Mouse (Mus musculus) adrenal gland, adult (tissue): Measurements from ENCODE around the gene Actn2.
A peak's percentile ranks its signal among the peaks of the same experiment; 100 is the strongest.

Experiments used
- DNase-seq, 2 experiments: peaks; one replicate each; pipeline ENCODE4 v3.0.0; 2022 to 2023; ENCODE audit warnings: low spot score in 1 of 2; ENCODE audit not compliant: inconsistent age in 2 of 2

Gene Actn2

DNA sequence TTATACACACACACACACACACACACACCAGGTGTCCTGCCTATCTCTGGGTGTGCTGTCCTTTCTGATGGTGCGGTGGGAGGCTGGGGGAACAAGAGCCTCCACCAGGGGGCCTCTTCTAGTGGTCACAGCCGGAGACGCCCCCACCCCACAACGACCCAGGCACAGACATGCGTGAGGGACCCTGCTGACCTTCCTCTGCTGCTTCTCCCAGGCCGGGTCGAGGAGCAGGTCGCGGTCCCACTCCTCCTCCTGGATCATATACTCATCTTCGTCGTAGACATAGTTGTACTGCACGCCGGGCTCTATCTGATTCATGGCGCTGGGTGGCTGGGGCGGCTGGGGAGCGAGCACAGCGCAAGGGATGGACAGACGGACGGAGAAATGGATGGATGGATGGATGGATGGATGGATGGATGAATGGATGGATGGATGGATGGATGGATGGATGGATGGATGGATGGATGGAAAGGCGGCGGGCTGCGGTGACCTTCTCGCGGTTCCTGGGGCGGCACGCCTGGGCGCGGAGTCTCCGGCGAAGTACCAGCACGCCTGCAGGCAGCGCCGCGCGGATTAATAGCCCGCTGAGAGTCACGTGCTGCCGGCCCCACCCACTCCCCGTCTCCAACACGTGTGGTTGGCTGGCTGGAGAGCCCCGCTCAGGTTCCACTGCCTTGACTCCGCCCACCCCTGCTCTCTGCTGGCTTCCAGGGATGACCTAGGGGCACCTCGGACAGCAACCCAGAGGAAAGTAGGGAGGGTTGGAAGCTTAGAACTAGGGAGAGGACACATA lies at the start of gene Actn2:
Gene Actn2, minus strand, starts transcription at position 578 of the 793 bp plus-strand sequence.
- peak; percentile 78 to 86 for DNase-seq

DNA sequence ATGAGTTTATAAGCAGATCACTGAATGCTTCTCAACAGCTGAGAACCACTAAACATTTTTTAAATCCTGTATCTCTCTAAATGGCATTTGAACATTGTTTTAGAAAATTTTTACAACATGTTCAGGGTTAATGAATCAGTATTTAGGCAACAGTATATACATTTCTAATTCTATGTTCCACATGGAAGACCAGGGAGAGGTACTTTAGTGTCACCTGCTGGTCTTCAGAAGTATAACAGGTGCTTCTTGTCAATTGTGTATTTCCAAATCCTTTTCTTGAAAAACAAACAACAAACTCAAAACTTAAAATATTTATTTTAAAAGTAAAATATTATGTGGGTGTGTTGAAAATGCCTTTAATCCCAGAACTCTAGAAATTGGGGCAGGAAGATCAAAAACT lies 45.7 kb upstream of the Actn2 start:
- DNase-seq, result peak in 1 of 2 experiments; percentile 64

DNA sequence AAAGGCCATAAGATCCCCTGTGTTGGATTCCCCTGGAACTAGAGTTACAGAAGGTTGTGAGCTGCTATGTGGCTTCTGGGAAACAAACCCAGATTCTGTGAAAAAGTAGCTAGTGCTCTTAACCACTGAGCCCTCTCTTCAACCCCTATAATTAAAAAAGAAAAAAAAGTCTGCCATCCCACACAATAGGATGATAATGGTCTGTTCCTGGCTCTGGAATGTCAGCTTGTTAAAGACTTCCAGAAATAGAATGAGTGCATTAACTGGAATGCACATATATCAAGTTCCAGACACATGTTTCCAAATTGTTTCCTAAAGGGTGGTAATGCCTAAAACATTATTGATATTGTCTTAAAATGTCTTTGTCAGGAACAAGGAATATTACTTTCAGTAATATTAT lies 44.2 kb upstream of the Actn2 start:
- DNase-seq, result no peak

DNA sequence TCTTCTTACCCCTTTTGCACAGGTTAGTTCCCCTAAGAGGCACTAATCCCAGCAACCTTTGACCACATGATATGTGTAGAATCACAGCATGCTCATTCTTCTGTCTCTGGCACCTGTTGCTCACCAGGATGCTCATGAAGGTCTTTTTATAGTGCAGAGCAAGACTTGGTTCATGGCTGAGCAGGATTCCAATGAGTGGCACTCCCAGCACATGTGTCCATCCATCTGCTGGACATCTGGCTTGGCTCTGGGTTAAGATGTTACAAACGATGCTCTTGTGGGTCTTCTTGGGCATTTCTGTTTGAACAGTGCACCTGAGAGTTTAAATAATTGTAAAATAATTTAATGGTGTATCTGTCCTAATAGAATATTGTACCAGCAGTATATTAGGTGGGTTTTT lies 36.2 kb upstream of the Actn2 start:
- no peak for DNase-seq

DNA sequence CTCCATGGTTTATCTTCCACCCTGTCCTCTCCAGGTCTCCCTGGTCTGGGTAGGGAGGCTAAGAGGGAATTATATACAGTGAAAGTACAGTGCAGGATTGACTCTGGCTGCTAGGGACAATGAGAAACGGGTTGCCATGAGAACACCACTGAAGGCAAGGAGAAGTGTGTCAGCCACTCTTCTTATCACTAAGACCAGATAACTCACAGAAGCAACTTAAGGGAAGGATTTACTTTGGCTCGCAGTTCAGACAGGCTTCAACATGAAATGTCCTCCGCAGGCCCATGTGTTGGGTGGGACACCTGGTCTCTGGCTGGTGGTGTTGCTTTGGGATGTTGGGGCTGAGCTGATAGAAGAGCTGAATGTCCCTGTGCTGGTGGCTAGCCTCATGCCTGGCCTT lies 32.2 kb upstream of the Actn2 start:
- DNase-seq, result no peak

DNA sequence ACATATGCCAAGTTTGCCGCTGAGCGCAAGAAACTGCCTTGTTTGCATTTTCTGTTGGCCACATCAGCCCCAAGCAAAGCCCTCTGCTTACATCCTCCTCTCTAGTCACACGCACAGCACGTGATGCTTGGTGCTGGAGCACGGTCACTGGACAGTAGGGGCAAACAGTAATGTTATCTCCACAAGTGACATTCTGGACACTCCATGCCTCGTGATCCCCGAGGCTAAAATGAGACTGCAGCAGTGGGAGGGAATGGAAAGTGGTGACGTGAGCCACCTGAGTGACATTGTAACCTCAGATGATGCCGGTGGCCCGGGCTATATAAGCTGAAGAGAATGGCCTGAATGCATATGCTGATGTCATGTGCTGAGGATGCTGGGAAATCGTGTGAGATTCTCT lies 29.4 kb upstream of the Actn2 start:
- DNase-seq, result peak in 1 of 2 experiments; percentile 20

DNA sequence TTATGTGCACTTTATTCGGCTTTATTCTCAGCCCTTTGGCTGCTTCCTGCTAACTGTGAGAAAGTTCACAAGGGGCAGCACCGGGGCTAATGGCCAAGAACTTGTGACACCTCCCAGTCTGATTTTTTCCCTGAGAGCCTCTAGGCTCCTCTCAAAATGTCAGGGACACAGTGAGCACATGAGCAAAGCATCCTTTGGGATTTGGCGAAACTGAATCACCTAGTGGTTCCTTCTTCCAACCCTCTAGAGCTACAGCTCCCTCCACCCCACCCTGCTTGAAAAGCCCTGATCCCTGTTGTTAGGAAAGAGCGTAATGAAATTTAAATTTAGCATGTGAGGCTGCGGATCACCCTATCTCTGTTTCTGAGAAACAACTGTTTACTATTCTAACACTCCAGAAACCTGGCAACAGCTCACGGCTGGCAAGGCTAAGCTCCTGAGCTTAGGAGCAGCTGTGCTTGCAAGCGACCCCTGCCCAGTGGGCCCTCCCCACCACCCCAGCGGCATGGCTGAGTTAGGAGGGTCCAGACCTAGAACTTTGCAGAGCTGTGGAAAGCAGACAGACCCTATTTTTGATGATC lies 28.6 kb upstream of the Actn2 start:
- peak; percentile 81 to 86 for DNase-seq

DNA sequence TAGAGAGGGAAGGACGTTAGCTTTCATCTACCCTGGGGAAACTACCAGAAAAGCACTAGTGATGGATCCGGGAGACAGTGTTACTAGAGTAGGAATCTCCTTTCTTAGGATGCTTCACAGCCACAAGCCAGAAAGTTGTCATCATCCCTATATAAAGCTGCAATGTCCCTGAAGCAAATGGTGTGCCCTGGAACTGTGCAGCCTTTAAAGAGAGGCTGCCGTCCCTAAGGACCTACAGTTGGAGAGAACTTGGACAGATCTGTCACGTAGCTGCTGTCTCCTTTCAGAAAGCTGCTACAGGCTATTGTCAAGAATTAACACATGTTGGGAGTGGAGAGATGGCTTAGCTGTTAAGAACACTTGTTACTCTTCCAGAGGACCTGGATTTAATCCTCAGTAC lies 20.9 kb upstream of the Actn2 start:
- DNase-seq, result no peak

DNA sequence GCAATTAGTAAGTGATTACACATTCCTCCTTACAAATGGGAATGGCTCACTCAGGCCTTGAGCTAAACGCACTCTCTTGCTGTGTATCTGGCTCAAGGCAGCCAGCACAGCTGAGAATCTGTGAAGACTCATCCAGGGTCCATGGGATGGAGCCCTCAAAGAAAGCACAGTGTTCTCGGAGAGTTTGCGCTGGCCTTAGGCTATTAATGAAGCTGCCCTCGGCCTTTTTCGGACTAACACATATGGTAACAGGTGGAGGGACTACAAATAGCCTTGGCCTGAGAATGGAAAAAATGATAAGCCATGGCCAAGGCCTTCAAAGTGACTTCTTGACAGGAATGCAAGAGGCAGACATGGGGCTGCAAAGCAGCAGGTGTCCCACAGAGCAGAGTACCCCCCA lies 17.0 kb upstream of the Actn2 start:
- DNase-seq, result peak; percentile 11 to 79

DNA sequence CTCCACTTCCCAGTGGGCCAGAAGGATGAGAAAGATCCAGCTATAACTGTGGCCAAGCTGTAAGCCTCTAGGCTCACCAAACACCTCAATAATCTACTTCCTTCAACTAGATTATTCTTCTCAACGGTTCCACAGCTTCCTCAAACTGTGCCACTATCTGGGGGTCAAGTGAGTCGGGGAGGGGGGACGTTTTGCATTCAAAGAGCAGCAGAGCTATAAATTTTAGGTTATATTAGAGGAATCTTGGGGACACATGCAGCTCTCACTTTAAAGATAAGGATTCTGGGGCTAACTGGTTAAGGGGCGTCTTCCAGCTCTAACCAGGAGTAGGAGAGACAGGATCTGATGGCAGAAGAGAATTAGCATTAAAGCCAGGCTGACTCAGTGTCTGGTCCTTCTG lies 15.6 kb upstream of the Actn2 start:
- no peak for DNase-seq

DNA sequence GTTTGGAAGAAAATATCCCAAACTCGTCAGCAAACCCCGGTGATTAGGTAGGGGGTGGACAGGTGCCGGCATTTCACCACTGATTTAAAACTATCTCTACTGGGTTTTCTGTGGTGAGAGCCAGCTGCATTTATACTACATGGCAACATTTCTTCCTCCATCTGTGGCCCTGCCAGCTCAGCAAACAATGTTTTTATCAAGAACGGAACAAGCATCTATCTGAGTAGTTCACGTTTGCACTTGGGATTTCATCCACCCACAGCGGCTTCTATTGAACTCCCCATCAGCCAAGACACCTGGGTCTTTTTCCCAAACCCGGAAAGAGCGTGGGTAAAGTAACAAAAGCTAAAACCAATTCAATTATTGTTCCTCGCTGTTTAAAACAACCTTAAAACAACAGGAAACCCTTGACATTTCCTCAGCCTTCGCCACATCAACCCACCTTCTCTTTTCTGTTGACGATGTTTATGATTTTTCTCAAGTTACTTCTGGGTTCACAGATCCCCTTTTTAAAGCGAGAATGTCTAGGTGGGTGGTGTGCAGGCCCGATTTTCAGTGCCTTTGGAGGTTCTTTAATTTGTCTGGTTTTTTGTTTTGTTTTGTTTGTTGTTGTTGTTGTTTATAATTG lies 8.8 kb upstream of the Actn2 start:
- no peak for DNase-seq

DNA sequence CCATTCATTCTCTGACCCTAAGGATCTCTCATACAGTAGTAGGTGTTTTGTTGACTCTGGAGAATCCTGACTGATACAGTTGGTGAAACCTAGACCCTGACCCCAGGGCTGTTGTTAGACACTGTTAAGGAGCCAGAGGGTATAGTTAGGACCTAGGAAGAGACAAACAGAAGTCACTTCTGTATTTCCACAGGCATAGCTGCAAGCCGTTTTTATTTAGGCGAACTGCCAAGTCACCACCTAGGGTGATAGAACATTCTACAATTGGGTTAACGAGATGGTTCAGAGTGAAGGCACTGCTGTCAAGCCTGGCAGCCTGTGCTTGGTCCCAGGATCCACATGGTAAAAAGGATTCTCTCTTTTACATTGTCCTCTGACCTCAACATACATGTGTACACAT lies 6.3 kb upstream of the Actn2 start:
- no peak for DNase-seq

DNA sequence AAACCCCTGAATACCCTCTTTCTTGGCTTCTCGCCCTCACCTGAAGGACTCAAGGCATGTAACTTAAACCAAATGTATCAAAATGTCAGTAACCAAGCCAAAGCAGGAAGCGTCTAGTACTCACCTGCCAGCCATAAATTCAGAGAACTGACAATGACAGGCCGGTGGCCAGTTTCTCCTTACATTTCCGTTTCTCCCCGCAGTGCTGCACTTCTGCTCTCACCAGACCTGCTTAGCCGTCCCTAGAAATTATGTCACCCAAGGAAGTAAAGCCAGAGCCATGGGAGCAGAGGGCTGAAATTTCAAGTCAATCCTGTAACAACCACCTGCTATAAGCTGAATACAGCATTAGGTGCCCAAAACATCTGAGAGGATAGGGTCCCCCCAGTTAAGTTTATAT lies 887 bp upstream of the Actn2 start:
- DNase-seq, result no peak

DNA sequence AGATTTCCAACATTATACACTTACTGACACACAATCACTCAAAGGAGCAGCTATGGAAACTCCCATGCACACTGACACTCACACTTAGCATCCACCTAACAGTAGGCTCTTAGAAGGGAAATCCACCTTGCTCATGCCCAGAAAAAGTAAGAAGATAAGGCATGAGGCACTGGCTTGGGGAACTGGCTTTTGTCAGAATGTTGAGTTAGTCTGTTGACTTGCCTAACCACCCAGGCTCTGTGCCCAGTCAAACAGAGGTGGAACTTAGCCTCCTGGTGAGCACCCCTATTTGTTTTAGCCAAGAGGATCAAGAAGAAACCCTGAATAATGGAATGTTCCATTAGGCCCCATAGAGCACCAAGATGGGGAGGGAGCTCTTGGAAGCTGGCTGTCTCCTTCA lies 1.1 kb downstream of the Actn2 start:
- no peak for DNase-seq

DNA sequence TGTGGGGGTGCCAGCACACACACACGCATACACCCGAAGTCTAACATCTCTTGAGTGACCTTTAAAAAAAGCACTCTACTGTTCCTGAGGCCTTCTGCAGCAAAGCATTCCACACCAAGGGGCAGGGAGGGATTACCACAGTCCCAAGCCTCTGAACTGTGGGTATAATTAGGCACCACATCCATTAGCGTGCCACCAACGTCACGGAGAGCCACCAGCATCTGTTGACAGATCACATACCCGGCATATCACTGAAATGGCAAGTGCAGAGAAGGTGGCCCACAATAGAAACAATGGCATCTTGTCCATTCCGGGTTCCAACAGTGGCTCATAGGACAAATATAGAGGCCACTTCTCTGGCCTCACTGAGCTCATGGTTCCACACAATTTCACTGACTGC lies 2.8 kb downstream of the Actn2 start:
- no peak for DNase-seq

DNA sequence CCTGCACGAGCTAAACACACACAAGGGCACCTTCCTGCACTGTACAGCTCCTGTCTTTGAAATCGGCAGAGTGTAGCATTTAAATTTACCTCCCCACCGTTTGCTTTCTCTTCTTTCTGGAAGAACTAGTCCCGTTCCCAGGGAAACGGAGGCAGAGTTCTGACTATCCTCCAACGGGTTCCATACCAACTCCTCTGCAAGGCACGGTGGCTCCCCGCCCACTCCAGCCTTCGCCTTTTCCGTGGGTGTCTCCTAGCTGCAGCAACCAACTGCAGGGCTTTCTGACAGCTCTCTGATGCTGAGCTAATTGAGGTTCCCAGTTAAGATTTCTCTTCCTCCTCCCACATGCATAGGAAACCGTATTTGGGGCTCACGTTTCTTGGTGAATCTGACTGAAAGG lies 6.5 kb downstream of the Actn2 start:
- no peak for DNase-seq

DNA sequence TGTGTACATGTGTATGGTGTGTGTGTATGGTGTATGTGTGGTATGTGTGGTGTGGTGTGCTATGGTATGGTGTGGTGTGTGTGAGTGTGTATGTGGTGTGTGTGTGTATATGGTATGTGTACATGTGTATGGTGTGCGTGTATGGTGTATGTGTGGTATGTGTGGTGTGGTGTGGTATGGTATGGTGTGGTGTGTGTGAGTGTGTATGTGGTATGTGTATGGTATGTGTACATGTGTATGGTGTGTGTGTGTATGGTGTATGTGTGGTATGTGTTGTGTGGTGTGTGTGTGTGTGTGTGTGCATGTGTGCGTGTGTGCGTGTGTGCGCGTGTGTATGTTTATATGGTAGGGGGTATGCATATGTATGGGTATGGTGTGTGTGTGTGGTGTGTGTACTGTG lies 9.0 kb downstream of the Actn2 start:
- DNase-seq, result no peak

DNA sequence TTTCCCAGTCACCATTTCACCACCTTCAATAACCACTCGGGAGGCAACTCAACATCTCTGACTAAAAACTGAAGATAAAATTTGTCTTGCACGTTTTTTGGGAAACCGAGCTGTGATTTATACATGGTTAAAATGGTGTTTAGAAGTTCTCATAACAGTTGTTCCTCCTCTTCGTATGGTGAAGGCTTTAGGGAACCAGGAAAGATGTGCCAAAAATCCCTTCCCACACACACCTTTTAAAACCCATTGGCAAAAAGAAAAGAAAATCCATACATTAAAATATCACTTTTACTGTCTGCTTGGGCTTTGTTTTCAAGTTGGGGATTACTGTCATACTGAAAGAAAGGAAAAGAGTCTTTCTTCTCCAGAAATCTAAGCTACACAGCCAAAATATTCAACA lies 12.2 kb downstream of the Actn2 start:
- DNase-seq, result no peak

DNA sequence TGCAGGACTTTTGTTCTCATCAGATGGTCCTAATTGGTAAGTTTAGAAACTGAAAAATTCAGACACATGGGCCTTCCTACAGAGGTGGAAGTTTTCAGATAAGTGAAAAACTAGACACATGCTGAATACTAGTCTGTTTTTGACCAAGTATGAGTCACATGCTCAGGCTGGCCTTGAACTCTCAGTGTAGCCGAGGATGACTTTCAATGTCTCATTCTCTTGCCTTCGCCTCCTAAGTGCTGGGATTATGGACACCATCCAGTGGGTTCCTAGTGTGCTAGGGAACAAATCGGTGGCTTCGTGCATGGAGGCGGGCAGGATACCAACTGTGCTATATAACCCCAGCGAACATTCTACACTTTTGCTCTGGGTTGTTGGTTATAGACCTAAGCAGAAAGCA lies 13.0 kb downstream of the Actn2 start:
- peak; percentile 62 to 80 for DNase-seq

DNA sequence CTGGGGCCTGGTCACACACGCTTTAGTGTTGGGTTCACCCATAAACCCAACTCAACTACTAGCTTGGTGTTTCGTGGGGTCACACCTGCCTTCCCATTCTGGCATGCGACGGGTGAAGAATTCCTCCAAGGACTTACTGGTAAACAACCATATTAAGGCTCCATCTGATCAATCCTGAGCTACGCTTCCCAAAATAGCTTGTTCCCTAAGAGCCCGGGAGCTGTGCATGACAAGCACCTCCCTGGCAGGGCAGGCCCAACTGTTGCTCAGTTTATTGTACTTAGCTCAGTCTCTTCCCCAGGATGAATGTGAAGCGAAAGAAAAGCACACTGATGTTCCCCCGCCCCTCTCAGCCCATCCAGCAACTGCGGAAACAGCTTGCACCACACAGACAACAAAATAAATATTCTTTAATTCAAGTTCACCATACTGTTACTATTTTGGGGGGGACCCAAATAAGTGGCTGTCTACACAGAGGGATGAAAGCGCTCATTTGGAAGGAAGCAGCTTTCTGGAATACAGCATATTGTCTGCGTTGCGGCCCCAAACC lies 17.4 kb downstream of the Actn2 start:
- no peak for DNase-seq

DNA sequence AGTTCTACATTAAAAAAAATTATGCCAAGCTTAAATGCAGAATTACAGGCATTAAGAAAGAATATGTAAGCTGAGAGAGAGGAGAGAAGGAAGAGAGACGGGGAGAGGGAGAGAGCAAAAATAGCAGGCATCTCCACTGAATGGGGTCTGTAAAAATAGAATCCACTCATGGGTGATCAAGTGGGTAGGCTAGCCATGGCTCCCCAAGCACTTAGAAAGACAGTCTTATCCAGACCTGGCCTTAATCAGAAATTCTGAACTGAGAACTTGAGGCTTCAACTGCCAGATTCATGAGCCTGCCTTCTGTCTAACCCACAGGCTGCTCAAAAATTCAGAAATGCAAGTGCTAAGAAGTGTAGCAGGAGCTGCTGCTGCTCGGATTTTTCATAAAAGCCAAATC lies 20.4 kb downstream of the Actn2 start:
- no peak for DNase-seq

DNA sequence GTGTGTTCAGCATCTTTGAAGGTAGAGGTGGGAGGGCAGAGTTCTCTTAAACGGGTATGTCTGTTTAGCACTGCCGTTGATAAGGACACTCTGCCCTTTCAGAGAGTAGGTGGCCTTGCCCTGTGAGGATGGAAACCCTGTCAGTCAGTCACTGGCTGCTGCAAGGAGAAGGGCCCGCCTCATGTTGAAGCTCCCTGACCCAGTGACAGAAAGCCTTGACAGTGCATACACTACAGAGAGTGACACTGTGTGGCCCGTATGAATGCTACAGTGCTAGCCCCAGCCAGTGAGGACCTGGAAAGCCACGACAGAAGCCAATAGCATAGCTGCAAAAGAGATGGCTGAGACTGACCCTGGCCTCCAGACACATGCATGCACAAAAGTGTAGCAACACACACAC lies 22.5 kb downstream of the Actn2 start:
- DNase-seq, result peak; percentile 52 to 82
